Mouse (Mus musculus): Measurements from ENCODE around the gene Dhrs2. TPM values are rescaled to one million over a fixed set of nuclear protein-coding genes. Genes with fewer than 3 reads are reported as not detected.
A peak's percentile ranks its signal among the peaks of the same experiment; 100 is the strongest.

Gene Dhrs2
- total and polyA plus RNA-seq, 3 experiments: not detected

GRCm38 (mm10) chr14:55205045-55205750, 16.6 kb upstream of the Dhrs2 start:
- no peak overlapping the region for H3K9ac ChIP-seq (ENCODE audit: insufficient read depth, low read depth)
- H3K4me3 ChIP-seq (replicated peaks in 1 of 3; ENCODE audit: low read depth in 2 of 3, low read length in 2 of 3, poor library complexity in 1 of 3): no peak overlapping the region
- peaks cover 4% of the 10 kb centered on the region in 2 experiments; a peak in 2 of 4 replicates for H3K4me1 ChIP-seq (ENCODE audit: control insufficient read depth in 1 of 2, insufficient read depth in 2 of 2)
- no peak for TF ChIP-seq IRF4 (IDR thresholded peaks at IDR 0.05; ENCODE audit: low read depth, low read length)
- TF ChIP-seq MXI1 (IDR thresholded peaks at IDR 0.05; ENCODE audit: low read depth, low read length): peak; percentile 82
- in situ Hi-C loops (cut with MboI; ENCODE audit: low pct_ligation_motif_present, low pct_unique_long_range_greater_than_20kb, low sequenced_read_pairs) (no loop called here), dilution Hi-C loops (cut with MboI; ENCODE audit: extremely low pct_ligation_motif_present, extremely low pct_unique_long_range_greater_than_20kb, low sequenced_read_pairs) (no loop called here)
- H3K27me3 ChIP-seq (replicated peaks): peaks cover 2% of the 10 kb centered on the region
- H3K36me3 ChIP-seq (replicated peaks in 1 of 2; ENCODE audit: control insufficient read depth in 1 of 2, insufficient read depth in 1 of 2, low read length in 1 of 2): no peaks in the 10 kb centered on the region
- H3K9me3 ChIP-seq (replicated peaks; ENCODE audit: low read length): no peaks in the 10 kb centered on the region
- DNase-seq (ENCODE audit: extremely low read depth): peak; percentile 12
- no peak overlapping the region for H3K27ac ChIP-seq (ENCODE audit: insufficient read depth, low read depth)
- H3K4me2 ChIP-seq (ENCODE audit: insufficient read depth, low read depth, poor library complexity, severe bottlenecking): no peak overlapping the region
- no peaks in the 10 kb centered on the region for H3K79me2 ChIP-seq (replicated peaks; ENCODE audit: control insufficient read depth, extremely low read depth, insufficient read depth, poor library complexity, severe bottlenecking)

- no peaks in the 10 kb centered on the region for H3K9me3 ChIP-seq (replicated peaks; ENCODE audit: low read length)
- in situ Hi-C loops (cut with MboI; ENCODE audit: low pct_ligation_motif_present, low pct_unique_long_range_greater_than_20kb, low sequenced_read_pairs): no loop called here
- no peaks in the 10 kb centered on the region for H3K36me3 ChIP-seq (replicated peaks in 1 of 2; ENCODE audit: control insufficient read depth in 1 of 2, insufficient read depth in 1 of 2, low read length in 1 of 2)
- no peaks in the 10 kb centered on the region for H3K79me2 ChIP-seq (replicated peaks; ENCODE audit: control insufficient read depth, extremely low read depth, insufficient read depth, poor library complexity, severe bottlenecking)
- peaks cover 8% of the 10 kb centered on the region for H3K27me3 ChIP-seq (replicated peaks)
- no peak overlapping the region for H3K4me3 ChIP-seq (replicated peaks in 1 of 3; ENCODE audit: low read depth in 2 of 3, low read length in 2 of 3, poor library complexity in 1 of 3)
- H3K4me1 ChIP-seq (ENCODE audit: control insufficient read depth in 1 of 2, insufficient read depth in 2 of 2): no peaks in the 10 kb centered on the region
- dilution Hi-C loops (cut with MboI; ENCODE audit: extremely low pct_ligation_motif_present, extremely low pct_unique_long_range_greater_than_20kb, low sequenced_read_pairs): no loop called here
- no peak overlapping the region for H3K4me2 ChIP-seq (ENCODE audit: insufficient read depth, low read depth, poor library complexity, severe bottlenecking)
- H3K27ac ChIP-seq (ENCODE audit: insufficient read depth, low read depth): no peak overlapping the region
- TF ChIP-seq ELF1 (IDR thresholded peaks at IDR 0.05; ENCODE audit: low read depth, low read length) (no peak), ZKSCAN1 (IDR thresholded peaks at IDR 0.05; ENCODE audit: borderline replicate concordance, low read depth, low read length) (no peak), RCOR1 (conservative IDR thresholded peaks at IDR 0.05; ENCODE audit: low read depth, low read length) (no peak), TCF12 (IDR thresholded peaks at IDR 0.05; ENCODE audit: low read depth, low read length) (no peak), E2F4 (IDR thresholded peaks at IDR 0.05; ENCODE audit: insufficient replicate concordance, low read depth, low read length) (no peak), ETS1 (conservative IDR thresholded peaks at IDR 0.05; ENCODE audit: low read depth, low read length) (peak; percentile 35; the same call in 1 of the 2 replicates), MXI1 (IDR thresholded peaks at IDR 0.05; ENCODE audit: low read depth, low read length) (no peak), EP300 (IDR thresholded peaks at IDR 0.05; ENCODE audit: low read length) (0 out of 2 replicates have a peak, but pooled peaks have one; percentile 29)
- peak; percentile 10 for DNase-seq (ENCODE audit: extremely low read depth)
- H3K9ac ChIP-seq (ENCODE audit: insufficient read depth, low read depth): no peak overlapping the region
Observed at GRCm38 (mm10) chr14:55208306-55208705, 13.5 kb upstream of the Dhrs2 start.

- no peaks in the 10 kb centered on the region for H3K9me3 ChIP-seq (replicated peaks; ENCODE audit: low read length)
- H3K9ac ChIP-seq (ENCODE audit: insufficient read depth, low read depth): no peak overlapping the region
- H3K27me3 ChIP-seq (replicated peaks): peaks cover 14% of the 10 kb centered on the region
- no peaks in the 10 kb centered on the region for H3K4me1 ChIP-seq (ENCODE audit: control insufficient read depth in 1 of 2, insufficient read depth in 2 of 2)
- in situ Hi-C loops (cut with MboI; ENCODE audit: low pct_ligation_motif_present, low pct_unique_long_range_greater_than_20kb, low sequenced_read_pairs) (loop anchor here (10.0 kb wide), 1 partner anchor 99 kb away; the partner anchor contains the start of gene Jph4), dilution Hi-C loops (cut with MboI; ENCODE audit: extremely low pct_ligation_motif_present, extremely low pct_unique_long_range_greater_than_20kb, low sequenced_read_pairs) (no loop called here)
- no peak for DNase-seq (ENCODE audit: extremely low read depth)
- no peak overlapping the region for H3K4me2 ChIP-seq (ENCODE audit: insufficient read depth, low read depth, poor library complexity, severe bottlenecking)
- no peak overlapping the region for H3K27ac ChIP-seq (ENCODE audit: insufficient read depth, low read depth)
- no peak for TF ChIP-seq POLR2AphosphoS2 (IDR thresholded peaks at IDR 0.05; ENCODE audit: low read depth, low read length)
- TF ChIP-seq JUN (IDR thresholded peaks at IDR 0.05; ENCODE audit: insufficient read depth, low read depth, low read length): no peak
- no peak for TF ChIP-seq TBP (conservative IDR thresholded peaks at IDR 0.05; ENCODE audit: low read depth, low read length)
- TF ChIP-seq RAD21 (IDR thresholded peaks at IDR 0.05; ENCODE audit: low read depth, low read length): no peak
- no peak for TF ChIP-seq GABPA (IDR thresholded peaks at IDR 0.05; ENCODE audit: insufficient replicate concordance, low read depth, low read length)
- no peak for TF ChIP-seq UBTF (IDR thresholded peaks at IDR 0.05; ENCODE audit: low read depth, low read length)
- TF ChIP-seq ETS1 (conservative IDR thresholded peaks at IDR 0.05; ENCODE audit: low read depth, low read length): no peak
- no peak for TF ChIP-seq ELF1 (IDR thresholded peaks at IDR 0.05; ENCODE audit: low read depth, low read length)
- no peak for TF ChIP-seq JUND (conservative IDR thresholded peaks at IDR 0.05; ENCODE audit: low read depth, low read length)
- TF ChIP-seq TCF12 (IDR thresholded peaks at IDR 0.05; ENCODE audit: low read depth, low read length): no peak
- no peak for TF ChIP-seq KAT2A (IDR thresholded peaks at IDR 0.05; ENCODE audit: insufficient replicate concordance, low read length)
- no peak for TF ChIP-seq USF2 (conservative IDR thresholded peaks at IDR 0.05; ENCODE audit: low read depth, low read length)
- H3K79me2 ChIP-seq (replicated peaks; ENCODE audit: control insufficient read depth, extremely low read depth, insufficient read depth, poor library complexity, severe bottlenecking): no peaks in the 10 kb centered on the region
- H3K36me3 ChIP-seq (replicated peaks in 1 of 2; ENCODE audit: control insufficient read depth in 1 of 2, insufficient read depth in 1 of 2, low read length in 1 of 2): no peaks in the 10 kb centered on the region
- no peak overlapping the region for H3K4me3 ChIP-seq (replicated peaks in 1 of 3; ENCODE audit: low read depth in 2 of 3, low read length in 2 of 3, poor library complexity in 1 of 3)
Observed at GRCm38 (mm10) chr14:55213621-55214020, 8.2 kb upstream of the Dhrs2 start.

All from CH12.LX (cell line).